Mouse (Mus musculus): Measurements from ENCODE around the gene Olfr231. TPM values are rescaled to one million over a fixed set of nuclear protein-coding genes. Genes with fewer than 3 reads are reported as not detected.

Olfr231 gene
- total RNA-seq, 1 experiment = not detected

Other genes with a start within 250 kb of the Olfr231 start
- 0.80 TPM in 1 of 2 replicates, not detected in the other for gene Ifi211, start 208.1 kb downstream of the Olfr231 start, total RNA-seq (2012; rRNA removed)
- gene Mndal, start 178.7 kb downstream of the Olfr231 start, total RNA-seq (2012; rRNA removed) = 0.40 TPM in 1 of 2 replicates, not detected in the other
- gene Ifi203, start 178.5 kb downstream of the Olfr231 start, total RNA-seq (2012; rRNA removed) = 0.27 TPM in 1 of 2 replicates, not detected in the other
- 0.11 and 2.2 TPM in 2 replicates for gene Ifi202b, start 138.4 kb downstream of the Olfr231 start, total RNA-seq (2012; rRNA removed)
- not detected in 2 replicates for gene Ifi205, start 89.4 kb downstream of the Olfr231 start, total RNA-seq (2012; rRNA removed)
- not detected in 2 replicates for gene Olfr433, start 80.5 kb downstream of the Olfr231 start, total RNA-seq (2012; rRNA removed)
- not detected in 2 replicates for gene Olfr432, start 72.0 kb downstream of the Olfr231 start, total RNA-seq (2012; rRNA removed)
- gene Olfr430, start 54.6 kb downstream of the Olfr231 start, total RNA-seq (2012; rRNA removed) = not detected in 2 replicates
- gene Olfr429, start 36.8 kb downstream of the Olfr231 start, total RNA-seq (2012; rRNA removed) = not detected in 2 replicates
- not detected in 2 replicates for gene Olfr427, start 24.3 kb downstream of the Olfr231 start, total RNA-seq (2012; rRNA removed)
- gene Olfr424, start 10.4 kb upstream of the Olfr231 start, total RNA-seq (2012; rRNA removed) = not detected in 2 replicates
- gene Olfr420, start 34.5 kb upstream of the Olfr231 start, total RNA-seq (2012; rRNA removed) = not detected in 2 replicates
- gene Spta1, start 51.6 kb upstream of the Olfr231 start, total RNA-seq (2012; rRNA removed) = 3.8 and 5.1 TPM in 2 replicates
- 0.18 TPM in 1 of 2 replicates, not detected in the other for gene Olfr419, start 130.9 kb upstream of the Olfr231 start, total RNA-seq (2012; rRNA removed)
- not detected in 2 replicates for gene Mptx1, start 209.4 kb upstream of the Olfr231 start, total RNA-seq (2012; rRNA removed)
- not detected in 2 replicates for gene Olfr417, start 244.0 kb upstream of the Olfr231 start, total RNA-seq (2012; rRNA removed)

Measured in ES-E14 (cell line).